Mouse (Mus musculus) telencephalon, adult 2 months (tissue): Measurements from ENCODE around the gene Srgap3.
"Not testable (repeated sequence)": the region's sequence is repeated elsewhere in the genome, so short reads cannot be mapped to it uniquely, and the experiment has no call there.

Source experiments
- DNase-seq: peaks from one replicate; pipeline ENCODE4 v3.0.0-alpha.2; 2011; ENCODE audit warnings: low read depth, low spot score

The Srgap3 gene

GRCm38 (mm10) chr6:112752517-112752916 lies 194.5 kb downstream of the Srgap3 start:
- DNase-seq = no peak

DNA sequence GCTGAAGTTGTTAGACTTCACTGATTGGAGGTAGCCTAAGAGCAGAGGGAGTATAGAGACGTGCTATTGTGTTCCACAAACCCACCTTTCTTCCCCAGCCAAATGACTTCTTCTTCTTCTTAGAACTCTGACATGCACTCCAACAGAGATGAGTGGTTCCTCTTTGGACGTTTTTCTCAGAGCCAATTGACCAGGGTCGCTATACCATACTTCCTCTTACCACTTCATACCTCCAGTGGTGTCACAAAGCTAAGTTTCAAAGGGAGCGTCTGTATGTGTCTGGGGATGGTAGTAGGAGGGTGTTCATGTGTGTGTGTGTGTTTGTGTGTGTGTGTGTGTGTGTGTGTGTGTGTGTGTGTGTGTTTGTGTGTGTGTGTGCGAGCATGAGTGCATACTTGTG lies 195.1 kb downstream of the Srgap3 start:
- DNase-seq = no peak

DNA sequence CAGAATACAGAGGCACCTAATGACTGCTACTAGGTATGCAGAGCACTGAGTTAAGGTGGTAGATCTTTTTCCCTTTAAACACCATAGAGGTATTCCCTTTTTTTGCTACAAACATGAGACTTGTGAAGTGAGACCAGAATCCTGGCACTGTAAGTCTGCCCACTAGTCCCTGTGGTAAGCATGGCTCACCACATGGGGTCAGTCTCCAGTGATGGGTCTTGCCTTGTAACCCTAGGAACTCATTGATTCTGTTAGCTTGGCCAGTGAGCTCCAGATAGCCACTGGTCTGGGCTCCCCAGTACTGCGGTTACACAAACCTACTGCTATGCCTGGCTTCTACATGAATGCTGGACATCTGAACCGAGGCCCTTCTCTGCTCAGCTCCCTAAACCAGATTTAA lies 204.8 kb downstream of the Srgap3 start:
- DNase-seq = no peak

- no peak for DNase-seq
Measured at GRCm38 (mm10) chr6:112741766-112742165, 205.3 kb downstream of the Srgap3 start.

GRCm38 (mm10) chr6:112739635-112740034 lies 207.4 kb downstream of the Srgap3 start:
- no peak for DNase-seq

DNA sequence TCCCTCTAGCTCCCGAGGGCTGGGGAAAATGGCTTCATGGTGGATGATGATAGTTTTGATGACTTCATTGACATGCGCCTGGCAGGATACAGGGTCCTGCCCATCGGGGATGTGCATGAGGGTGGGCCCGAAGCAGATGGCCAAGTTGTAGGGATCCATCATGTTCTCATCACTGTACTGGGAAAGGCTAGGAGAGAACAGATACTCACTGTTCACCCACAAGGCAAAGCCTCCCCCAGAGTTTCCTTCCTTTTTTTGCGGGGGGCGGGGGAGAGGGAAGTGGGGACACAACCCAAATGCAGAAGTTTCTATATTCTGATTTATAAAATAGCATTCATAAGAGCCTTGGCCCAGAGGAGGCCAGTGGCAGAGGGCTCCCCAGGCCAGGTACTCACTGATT lies 208.1 kb downstream of the Srgap3 start:
- DNase-seq = no peak

- DNase-seq = no peak
Measured at GRCm38 (mm10) chr6:112736471-112736870, 210.6 kb downstream of the Srgap3 start.

- DNase-seq = no peak
Measured at GRCm38 (mm10) chr6:112735054-112735453, 212.0 kb downstream of the Srgap3 start.

- DNase-seq = no peak
Measured at GRCm38 (mm10) chr6:112733942-112734341, 213.1 kb downstream of the Srgap3 start.

- DNase-seq = no peak
Measured at GRCm38 (mm10) chr6:112732434-112732833, 214.6 kb downstream of the Srgap3 start.

- no peak for DNase-seq
Measured at GRCm38 (mm10) chr6:112731386-112731785, 215.7 kb downstream of the Srgap3 start.

- DNase-seq = peak; percentile 95
Measured at GRCm38 (mm10) chr6:112728760-112729422, 218.2 kb downstream of the Srgap3 start.

GRCm38 (mm10) chr6:112725468-112725867 lies 221.6 kb downstream of the Srgap3 start:
- DNase-seq = no peak

DNA sequence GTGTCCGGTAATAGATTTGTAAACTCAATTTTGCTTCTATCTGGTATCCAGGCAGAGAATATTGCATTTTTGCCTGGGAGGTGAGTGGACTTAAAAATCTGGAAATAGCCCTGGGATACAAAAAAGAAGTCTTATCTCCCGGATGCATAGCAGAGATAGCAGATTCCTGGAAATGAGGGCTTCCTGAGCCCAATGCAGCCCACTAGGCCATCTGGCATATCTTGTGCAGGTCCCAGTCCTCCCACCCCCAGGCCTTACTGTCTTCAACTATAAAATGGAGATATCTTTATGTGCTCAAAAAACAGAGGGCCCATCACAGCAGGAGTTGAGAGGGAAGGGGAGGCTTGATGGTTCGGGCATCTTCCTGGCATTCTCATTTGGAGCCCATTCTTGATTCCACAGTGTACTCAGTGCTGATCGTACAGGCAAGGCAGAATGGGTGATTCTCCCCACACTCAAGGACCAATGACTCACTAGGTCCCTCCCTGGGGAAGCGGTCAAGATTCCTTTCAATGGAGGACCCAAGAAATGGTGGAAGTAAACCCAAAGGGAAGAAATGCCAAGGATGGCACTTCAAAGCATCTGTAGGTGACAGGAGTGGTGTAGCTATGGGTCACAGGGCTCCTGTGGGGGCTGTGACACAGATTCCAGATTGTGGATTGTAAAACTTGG lies 226.5 kb downstream of the Srgap3 start:
- DNase-seq = no peak

GRCm38 (mm10) chr6:112719983-112720382 lies 227.1 kb downstream of the Srgap3 start:
- DNase-seq = peak; percentile 76

GRCm38 (mm10) chr6:112717168-112717567 lies 229.9 kb downstream of the Srgap3 start:
- no peak for DNase-seq

DNA sequence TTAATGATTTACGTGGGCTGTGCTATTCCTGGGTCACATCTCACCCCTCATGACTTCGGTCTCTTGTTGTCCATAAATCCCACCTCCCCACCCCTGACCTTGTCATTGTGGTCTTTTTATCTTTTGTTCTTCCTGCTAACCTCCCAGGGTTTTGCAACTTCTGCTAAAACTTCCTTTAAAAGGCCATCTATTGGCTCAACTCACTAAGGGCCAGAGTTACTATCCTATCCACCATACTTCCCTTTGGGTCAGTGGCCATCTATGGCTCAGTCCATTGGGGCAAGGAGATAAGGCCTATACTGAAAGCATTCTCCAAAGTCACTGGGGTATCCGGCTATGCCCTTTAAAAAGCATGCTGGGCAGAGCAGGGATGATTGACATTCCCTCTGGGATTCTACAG lies 233.1 kb downstream of the Srgap3 start:
- DNase-seq = no peak

DNA sequence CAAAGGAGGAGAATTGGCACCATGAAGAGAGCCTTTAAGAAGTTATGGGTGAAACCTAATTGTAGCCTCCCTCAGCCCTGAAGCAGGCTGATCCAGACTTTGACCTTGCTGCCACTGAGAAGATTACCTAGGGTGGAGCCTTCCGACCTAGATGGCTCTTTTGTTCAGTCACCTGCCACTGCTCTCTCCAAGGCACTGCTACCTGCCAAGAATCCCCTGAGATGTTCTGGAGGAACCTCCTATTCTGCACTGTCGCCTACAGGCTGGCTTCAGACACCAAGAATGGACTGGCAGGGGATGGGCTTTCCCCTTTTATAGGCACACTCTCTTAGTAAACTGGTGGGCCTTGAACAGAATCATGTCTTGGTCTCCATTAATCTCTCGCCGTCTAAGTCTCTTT lies 244.8 kb downstream of the Srgap3 start:
- DNase-seq = not testable (repeated sequence)

DNA sequence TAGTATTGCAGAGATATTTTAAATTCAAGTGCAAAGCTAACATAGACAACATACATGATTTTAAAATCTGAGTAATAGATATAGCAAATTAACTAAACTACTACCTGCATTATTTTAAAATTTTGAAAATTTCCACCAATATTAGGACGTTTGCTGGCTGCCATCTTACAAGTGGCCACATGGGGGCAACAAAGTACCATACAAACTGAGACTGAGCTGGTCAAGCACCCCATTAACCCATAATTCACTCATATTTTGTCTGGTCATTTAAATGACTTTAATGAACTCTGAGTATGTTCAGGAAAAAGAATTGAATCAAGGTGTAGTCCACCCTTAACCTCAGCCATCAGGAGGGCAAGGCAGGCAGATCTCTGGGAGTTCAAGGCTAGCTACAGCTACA lies 246.7 kb downstream of the Srgap3 start:
- DNase-seq = no peak

DNA sequence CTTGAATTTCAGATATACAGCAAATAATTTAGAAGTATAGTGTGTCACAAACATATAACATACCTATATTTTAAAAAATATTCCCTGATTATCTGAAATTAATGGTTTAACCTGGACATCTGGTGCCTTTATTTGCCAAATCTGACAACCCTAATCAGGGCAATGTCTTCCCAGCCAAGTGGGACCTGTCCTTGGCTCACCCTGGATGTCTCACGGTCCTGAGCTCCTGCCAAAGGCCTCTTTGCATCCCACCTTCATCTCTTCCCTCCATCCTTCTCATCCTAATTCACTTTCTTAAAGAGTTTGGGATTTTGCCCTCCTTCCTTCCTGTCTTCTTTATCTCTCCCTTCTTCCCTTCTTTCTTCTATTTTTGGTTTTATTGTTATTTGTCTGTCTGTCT lies 248.0 kb downstream of the Srgap3 start:
- no peak for DNase-seq

DNA sequence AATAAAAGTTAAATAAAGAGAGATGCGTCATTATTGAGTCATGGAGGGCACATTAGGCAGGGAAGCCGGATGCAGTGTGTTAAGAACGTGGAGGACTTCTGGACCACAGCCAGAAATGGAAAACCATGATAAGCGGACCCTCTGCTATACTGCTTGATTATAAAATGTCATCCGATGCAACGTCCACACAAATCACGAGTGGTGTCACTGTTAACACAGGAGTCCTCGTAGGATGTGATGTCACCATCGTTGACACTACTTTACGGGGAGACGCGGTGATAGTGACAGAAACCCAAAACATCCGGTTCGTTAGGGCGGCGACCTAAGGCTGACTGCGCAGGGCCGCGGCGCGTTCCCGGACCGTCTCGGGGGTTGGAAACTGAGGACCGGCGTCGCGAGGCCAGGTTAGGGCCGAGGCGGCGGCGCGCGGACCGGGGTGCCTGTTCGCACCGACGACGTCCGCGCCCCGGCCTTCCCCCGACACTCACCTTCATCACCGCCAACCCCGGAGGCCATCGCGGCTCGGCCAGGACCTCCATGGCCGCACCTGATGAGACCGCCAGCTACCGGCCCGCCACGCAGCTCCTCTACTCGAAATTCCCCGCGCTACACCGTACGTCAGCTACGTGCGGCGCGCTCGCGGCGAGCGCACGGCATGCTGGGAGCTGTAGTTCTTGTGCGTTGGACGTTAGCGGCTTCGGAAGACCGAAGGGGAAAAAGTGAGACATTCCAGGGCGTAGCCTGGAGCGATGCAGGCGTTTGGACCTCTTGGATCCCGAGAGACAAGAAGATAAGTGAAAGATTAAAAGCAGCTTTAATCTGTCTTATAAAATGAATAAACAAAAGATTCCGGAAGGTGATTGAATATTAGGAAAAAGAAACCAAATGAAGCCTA lies 250.8 kb downstream of the Srgap3 start, which contains the start of gene Rad18:
TSS of gene Rad18 (minus strand) at position 631 of the 895 bp plus-strand sequence.
- peak; percentile 81 for DNase-seq

GRCm38 (mm10) chr6:112694492-112694891 lies 252.6 kb downstream of the Srgap3 start:
- DNase-seq = no peak
